Mouse (Mus musculus) kidney, adult 2 months (tissue): Measurements from ENCODE around the gene Gabarapl1. TPM values are rescaled to one million over a fixed set of nuclear protein-coding genes. Genes with fewer than 3 reads are reported as not detected.

Source experiments
- DNase-seq: peaks from one replicate; pipeline ENCODE4 v3.0.0; 2021
- H3K27ac ChIP-seq: fragments of 200-500 bp; 2 replicates; pipeline ENCODE4 v1.5.1; 2012; ENCODE audit warnings: low read depth, low read length, control low read depth, inconsistent platforms; ENCODE audit not compliant: insufficient read depth
- H3K27me3 ChIP-seq: fragments of 200-500 bp; replicated peaks from 2 replicates; pipeline ENCODE4 v1.6.1; 2012; ENCODE audit warnings: mild to moderate bottlenecking, moderate library complexity, low read length, inconsistent platforms; ENCODE audit not compliant: control insufficient read depth, insufficient read depth
- H3K36me3 ChIP-seq: fragments of 200-500 bp; 2 replicates; pipeline ENCODE4 v1.6.1; 2012; ENCODE audit warnings: mild to moderate bottlenecking, moderate library complexity, low read length, inconsistent platforms; ENCODE audit not compliant: control insufficient read depth, insufficient read depth
- H3K4me1 ChIP-seq: fragments of 200-500 bp; 2 replicates; pipeline ENCODE4 v1.6.1; 2011; ENCODE audit warnings: low read length; ENCODE audit not compliant: control insufficient read depth, insufficient read depth
- H3K4me3 ChIP-seq: fragments of 200-500 bp; 2 replicates; pipeline ENCODE4 v1.5.1; 2011; ENCODE audit warnings: mild to moderate bottlenecking, low read depth, low read length, control low read depth; ENCODE audit not compliant: insufficient read depth
- CTCF ChIP-seq: fragments of 200-500 bp; conservative IDR thresholded peaks from 2 replicates; pipeline ENCODE4 v1.5.1; 2011; ENCODE audit warnings: low read depth, mild to moderate bottlenecking, control low read depth, low read length, moderate library complexity, mixed read lengths; ENCODE audit not compliant: insufficient read depth, insufficient read length
- POLR2A ChIP-seq: fragments of 200-500 bp; IDR thresholded peaks from one replicate; pipeline ENCODE4 v1.6.1; 2011; ENCODE audit warnings: low read depth, low read length, control low read depth
- WGBS: fragments of 180-500 bp; shearing (Covaris S2); methylation state at CpG from one replicate; pipeline ENCODE4 v1.1.7; 2018; 5-methylcytosine and 5-hydroxymethylcytosine counted together
- polyA plus RNA-seq: library from polyadenylated mRNA; depleted of rRNA; stranded (reverse); fragments of >200 nt; gene quantifications from 2 replicates; pipeline ENCODE4 v1.2.3, GENCODE M21; 2012

The Gabarapl1 gene
- polyA plus RNA-seq, 1 experiment: 804 TPM

DNA sequence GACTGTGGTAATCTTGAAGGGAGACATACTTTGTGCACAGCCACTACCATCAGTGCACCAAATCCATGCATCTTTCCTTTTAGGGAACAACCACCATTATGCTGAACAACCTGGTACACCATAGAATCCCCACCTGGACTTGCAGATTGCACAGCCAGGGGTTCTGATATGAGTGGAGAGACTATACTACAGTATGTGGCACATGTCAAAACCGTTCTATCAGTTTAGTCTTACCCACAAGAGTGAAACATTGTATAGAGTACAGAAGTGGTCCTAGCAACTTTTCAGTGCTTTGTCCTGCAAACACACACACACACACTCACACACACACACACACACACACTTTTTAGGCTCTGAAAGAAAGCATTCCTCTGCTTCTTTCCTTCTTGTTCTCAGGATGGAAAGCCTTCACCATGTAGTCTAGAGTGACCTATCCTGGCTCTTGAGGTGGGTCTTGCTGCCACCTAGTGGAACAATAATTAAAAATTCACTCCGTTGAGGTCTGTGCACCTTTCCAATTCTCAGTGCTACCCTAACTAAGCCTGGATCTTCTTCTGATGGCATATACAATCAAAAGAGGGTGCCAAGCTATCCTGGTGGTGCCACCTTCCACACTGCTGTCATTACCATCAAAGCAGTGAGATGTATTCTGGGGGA is 15.1 kb upstream of the Gabarapl1 start:
- Histone ChIP-seq H3K27ac (peak overlapping the region; percentile 79), H3K36me3 (peaks cover 1% of the 10 kb centered on the region; the same call in 1 of the 2 replicates), H3K27me3 (no peaks in the 10 kb centered on the region), H3K4me1 (0 out of 2 replicates have a peak, but pooled peaks cover under 1% of the 10 kb centered on the region), H3K4me3 (peak overlapping the region; percentile 25; the same call in 1 of the 2 replicates)
- DNase-seq: peak; percentile 82
- 41% methylated on average over 2 of the region's 2 CpGs for WGBS
- peak; percentile 51 for TF ChIP-seq CTCF
- TF ChIP-seq POLR2A: no peak

DNA sequence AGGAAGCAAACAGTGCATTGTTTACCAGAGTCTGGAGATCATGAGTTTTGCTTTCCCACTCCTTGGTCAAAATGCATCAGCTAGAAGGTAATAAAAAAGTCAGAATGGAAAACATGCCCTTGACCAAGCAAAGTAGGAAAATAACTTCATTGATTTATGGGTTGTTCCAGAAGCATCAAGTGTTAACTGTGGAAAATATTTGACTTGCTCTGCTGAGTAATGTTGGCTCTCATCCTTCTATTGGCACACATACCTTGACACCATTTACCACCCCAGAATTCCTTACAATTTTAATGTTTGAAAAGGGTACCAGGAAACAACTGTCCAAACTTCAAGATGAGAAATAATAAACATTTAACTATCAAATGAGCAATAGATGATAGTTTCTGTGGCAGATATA is 6.9 kb upstream of the Gabarapl1 start:
- Histone ChIP-seq H3K27me3 (no peaks in the 10 kb centered on the region), H3K4me3 (no peak overlapping the region), H3K36me3 (no peaks in the 10 kb centered on the region), H3K4me1 (peaks cover 32% of the 10 kb centered on the region), H3K27ac (peak overlapping the region; percentile 83)
- no peak for TF ChIP-seq CTCF
- no peak for TF ChIP-seq POLR2A
- DNase-seq: peak; percentile 69

DNA sequence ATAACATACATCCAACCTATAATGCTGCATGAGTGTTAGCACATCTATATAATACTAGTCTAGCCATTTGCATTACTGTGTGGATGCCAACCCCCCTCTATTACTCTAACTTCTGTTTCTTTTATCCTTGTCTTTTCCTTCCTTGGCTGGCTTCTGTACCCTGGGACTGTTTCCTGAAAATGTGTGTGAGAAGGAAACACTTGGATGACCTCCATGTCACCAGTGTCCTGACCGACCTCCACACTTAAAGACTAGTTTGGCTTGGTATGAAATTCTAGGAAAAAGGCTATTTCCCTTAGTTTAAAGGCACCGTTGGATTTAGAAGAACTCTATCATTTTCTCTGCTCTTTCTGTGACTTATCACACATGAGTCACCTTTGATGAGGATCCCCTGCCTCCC is 5.5 kb upstream of the Gabarapl1 start:
- H3K4me1 ChIP-seq: peaks cover 38% of the 10 kb centered on the region
- H3K27me3 ChIP-seq: no peaks in the 10 kb centered on the region
- 22% methylated on average over 2 of the region's 2 CpGs for WGBS
- peak overlapping the region; percentile 64 for H3K27ac ChIP-seq
- DNase-seq: peak; percentile 71
- TF ChIP-seq POLR2A: no peak
- no peak for TF ChIP-seq CTCF
- no peak overlapping the region for H3K4me3 ChIP-seq
- H3K36me3 ChIP-seq: no peaks in the 10 kb centered on the region

DNA sequence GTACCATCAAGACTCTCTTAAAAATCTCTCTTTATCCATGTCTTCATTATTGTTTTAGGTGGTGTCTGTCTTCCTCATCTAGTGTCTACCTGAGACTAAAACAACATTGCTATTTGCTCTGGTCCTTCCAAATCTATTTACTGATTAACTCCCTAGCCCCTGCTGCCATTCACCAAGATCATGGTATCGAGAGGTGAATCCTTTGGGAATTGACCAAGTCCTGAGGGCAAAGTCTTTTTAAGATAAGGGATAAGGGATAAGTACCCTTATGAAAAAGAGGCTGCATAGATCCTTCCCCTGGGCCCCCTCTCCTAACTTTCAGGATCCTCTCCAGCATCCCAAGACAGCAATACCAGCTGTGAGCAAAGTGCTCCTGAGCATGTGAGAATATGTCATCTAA is 3.4 kb upstream of the Gabarapl1 start:
- Histone ChIP-seq H3K27ac (peak overlapping the region; percentile 95), H3K4me1 (peaks cover 40% of the 10 kb centered on the region), H3K36me3 (no peaks in the 10 kb centered on the region), H3K4me3 (no peak overlapping the region), H3K27me3 (no peaks in the 10 kb centered on the region)
- DNase-seq: no peak
- no peak for TF ChIP-seq POLR2A
- no peak for TF ChIP-seq CTCF
- 55% methylated on average over 1 of the region's 1 CpGs for WGBS

DNA sequence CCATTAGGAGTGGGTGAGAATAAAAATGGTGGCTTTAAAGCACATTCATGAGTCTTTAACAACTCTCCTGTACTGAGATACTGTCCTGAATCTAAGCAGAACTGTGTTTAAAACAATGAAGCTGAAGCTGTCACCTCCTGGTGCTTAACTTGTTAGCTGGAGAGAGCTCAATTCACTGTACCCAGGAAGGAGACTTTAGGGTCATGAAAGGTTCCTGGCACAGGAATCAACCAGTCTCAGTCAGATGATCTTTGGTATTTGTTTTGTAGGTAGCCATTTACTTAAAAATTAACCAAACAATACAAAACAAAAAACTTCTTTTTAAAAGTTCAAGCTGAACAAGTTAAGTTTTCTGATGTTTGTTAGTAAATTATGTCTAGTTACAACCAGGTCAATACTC is 2.7 kb upstream of the Gabarapl1 start:
- Histone ChIP-seq H3K4me3 (no peak overlapping the region), H3K27ac (peak overlapping the region; percentile 95), H3K36me3 (peaks cover under 1% of the 10 kb centered on the region; the same call in 1 of the 2 replicates), H3K27me3 (no peaks in the 10 kb centered on the region), H3K4me1 (peaks cover 40% of the 10 kb centered on the region)
- peak; percentile 92 for DNase-seq
- TF ChIP-seq CTCF (no peak), POLR2A (no peak)

DNA sequence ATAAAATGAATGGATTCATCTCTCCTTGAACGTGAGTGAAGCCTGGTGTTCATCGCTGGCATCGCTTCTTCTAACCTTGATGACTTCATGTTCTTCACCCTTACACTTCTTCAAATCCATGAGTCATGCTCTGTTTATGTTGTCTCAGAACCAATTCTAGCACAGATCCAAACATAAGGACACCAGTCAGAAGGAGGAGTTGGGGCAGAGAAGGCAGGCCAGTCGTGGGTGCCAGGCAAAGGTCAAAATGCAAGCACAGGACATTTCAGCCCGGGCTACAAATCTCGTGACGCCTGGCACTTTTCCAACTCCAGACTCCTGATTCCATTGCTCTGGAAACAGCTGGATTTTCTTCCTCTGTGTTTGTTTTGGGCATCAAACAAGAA is 411 bp upstream of the Gabarapl1 start:
- H3K4me1 ChIP-seq: peaks cover 37% of the 10 kb centered on the region
- H3K4me3 ChIP-seq: peak overlapping the region; percentile 23
- H3K27ac ChIP-seq: peak overlapping the region; percentile 100
- peaks cover 9% of the 10 kb centered on the region; the same call in 1 of the 2 replicates for H3K36me3 ChIP-seq
- TF ChIP-seq POLR2A (no peak), CTCF (no peak)
- DNase-seq: peak; percentile 98
- WGBS: 7% methylated on average over 7 of the region's 7 CpGs
- no peaks in the 10 kb centered on the region for H3K27me3 ChIP-seq

DNA sequence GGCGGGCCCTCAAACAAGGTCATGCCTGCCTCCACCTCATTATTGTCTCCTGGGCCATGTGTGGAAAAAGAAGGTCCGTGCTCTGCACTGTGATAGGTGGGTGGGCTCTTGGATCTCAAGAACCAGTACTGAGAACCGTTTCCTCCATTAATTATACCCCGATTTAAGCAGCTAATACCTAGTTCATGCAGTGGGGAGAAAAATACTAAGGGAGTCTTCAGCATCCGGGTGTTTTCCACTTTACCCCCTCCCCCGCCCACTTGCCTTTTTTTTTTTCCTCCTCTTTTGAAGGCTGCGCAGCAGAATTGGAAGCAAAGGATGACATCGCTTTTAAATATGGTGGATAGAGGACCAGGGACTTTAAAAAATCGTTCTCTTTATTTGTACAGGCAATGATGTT is 1.1 kb downstream of the Gabarapl1 start:
- Histone ChIP-seq H3K36me3 (peaks cover 19% of the 10 kb centered on the region), H3K27me3 (no peaks in the 10 kb centered on the region), H3K4me3 (peak overlapping the region; percentile 79), H3K4me1 (peaks cover 32% of the 10 kb centered on the region), H3K27ac (peak overlapping the region; percentile 100)
- DNase-seq: peak; percentile 37
- TF ChIP-seq CTCF (no peak), POLR2A (no peak)
- 2% methylated on average over 9 of the region's 9 CpGs for WGBS
